Mouse (Mus musculus) testis, adult 2 months (tissue): ENCODE measurements at regions not wholly inside any gene's neighbourhood (a gene's known extent, or its start where the extent isn't known, plus 50 kb on each side); places are given as distances from the start of the nearest gene placed in this dataset.

Experiments used
- CTCF ChIP-seq: fragments of 200-500 bp; IDR thresholded peaks from 2 replicates; pipeline ENCODE4 v1.5.1; 2012; ENCODE audit warnings: low read depth, mild to moderate bottlenecking, inconsistent platforms, low read length, moderate library complexity; ENCODE audit not compliant: control insufficient read depth, insufficient read depth, insufficient replicate concordance
- POLR2A ChIP-seq: fragments of 200-500 bp; IDR thresholded peaks from 2 replicates; pipeline ENCODE4 v1.6.1; 2012; ENCODE audit warnings: low read depth, mild to moderate bottlenecking, inconsistent platforms, low read length, moderate library complexity; ENCODE audit not compliant: control insufficient read depth

- TF ChIP-seq POLR2A = no peak
- no peak for TF ChIP-seq CTCF
Measured at GRCm38 (mm10) chr3:58300213-58300612, 114.3 kb upstream of the Tsc22d2 start.
